Mouse (Mus musculus) retina, postnatal 7 days (tissue): ENCODE measurements around the gene Ccdc71.

Experiments
- DNase-seq: peaks from one replicate; pipeline ENCODE4 v3.0.0-alpha.2; 2012; ENCODE audit warnings: low read depth, low spot score

Gene Ccdc71

GRCm38 (mm10) chr9:108456953-108457352 lies 3.4 kb upstream of the Ccdc71 start:
- DNase-seq: no peak

GRCm38 (mm10) chr9:108459939-108460318 lies 398 bp upstream of the Ccdc71 start:
- DNase-seq: no peak

GRCm38 (mm10) chr9:108461181-108461631 lies 879 bp downstream of the Ccdc71 start, which contains the start of gene Klhdc8b:
Gene Klhdc8b, minus strand, starts transcription at chr9:108461581.
- DNase-seq: no peak

GRCm38 (mm10) chr9:108461675-108462074 lies 1.3 kb downstream of the Ccdc71 start:
- no peak for DNase-seq

GRCm38 (mm10) chr9:108462192-108462591 lies 1.9 kb downstream of the Ccdc71 start:
- DNase-seq: no peak

GRCm38 (mm10) chr9:108463713-108464112 lies 3.4 kb downstream of the Ccdc71 start:
- DNase-seq: no peak

- no peak for DNase-seq
Measured at GRCm38 (mm10) chr9:108466219-108466618, 5.9 kb downstream of the Ccdc71 start.

- no peak for DNase-seq
Measured at GRCm38 (mm10) chr9:108469430-108469829, 9.1 kb downstream of the Ccdc71 start.

GRCm38 (mm10) chr9:108469845-108470244 lies 9.5 kb downstream of the Ccdc71 start:
- no peak for DNase-seq

GRCm38 (mm10) chr9:108474528-108474927 lies 14.2 kb downstream of the Ccdc71 start:
- no peak for DNase-seq

GRCm38 (mm10) chr9:108478638-108479156 lies 18.4 kb downstream of the Ccdc71 start:
- DNase-seq: no peak

- DNase-seq: no peak
Measured at GRCm38 (mm10) chr9:108479241-108479640, 18.9 kb downstream of the Ccdc71 start.

GRCm38 (mm10) chr9:108479721-108480351 lies 19.5 kb downstream of the Ccdc71 start, which contains the start of gene Lamb2:
Gene Lamb2, plus strand, starts transcription at chr9:108479736.
- DNase-seq: no peak

GRCm38 (mm10) chr9:108480813-108481519 lies 20.6 kb downstream of the Ccdc71 start:
- DNase-seq: no peak

- no peak for DNase-seq
Measured at GRCm38 (mm10) chr9:108481520-108482210, 21.3 kb downstream of the Ccdc71 start.

- DNase-seq: no peak
Measured at GRCm38 (mm10) chr9:108483051-108483790, 22.9 kb downstream of the Ccdc71 start.

GRCm38 (mm10) chr9:108484021-108484420 lies 23.7 kb downstream of the Ccdc71 start:
- DNase-seq: no peak

- DNase-seq: no peak
Measured at GRCm38 (mm10) chr9:108485301-108485875, 25.1 kb downstream of the Ccdc71 start.

- DNase-seq: no peak
Measured at GRCm38 (mm10) chr9:108486973-108487530, 26.7 kb downstream of the Ccdc71 start.

- no peak for DNase-seq
Measured at GRCm38 (mm10) chr9:108488403-108488802, 28.1 kb downstream of the Ccdc71 start.

- no peak for DNase-seq
Measured at GRCm38 (mm10) chr9:108489215-108489614, 28.9 kb downstream of the Ccdc71 start.
